Mouse (Mus musculus): ENCODE measurements around the gene Thap12. TPM values are rescaled to one million over a fixed set of nuclear protein-coding genes. Genes with fewer than 3 reads are reported as not detected.

The Thap12 gene
- polyA plus RNA-seq, 1 experiment from 2014 or later, result 87.3 TPM

DNA sequence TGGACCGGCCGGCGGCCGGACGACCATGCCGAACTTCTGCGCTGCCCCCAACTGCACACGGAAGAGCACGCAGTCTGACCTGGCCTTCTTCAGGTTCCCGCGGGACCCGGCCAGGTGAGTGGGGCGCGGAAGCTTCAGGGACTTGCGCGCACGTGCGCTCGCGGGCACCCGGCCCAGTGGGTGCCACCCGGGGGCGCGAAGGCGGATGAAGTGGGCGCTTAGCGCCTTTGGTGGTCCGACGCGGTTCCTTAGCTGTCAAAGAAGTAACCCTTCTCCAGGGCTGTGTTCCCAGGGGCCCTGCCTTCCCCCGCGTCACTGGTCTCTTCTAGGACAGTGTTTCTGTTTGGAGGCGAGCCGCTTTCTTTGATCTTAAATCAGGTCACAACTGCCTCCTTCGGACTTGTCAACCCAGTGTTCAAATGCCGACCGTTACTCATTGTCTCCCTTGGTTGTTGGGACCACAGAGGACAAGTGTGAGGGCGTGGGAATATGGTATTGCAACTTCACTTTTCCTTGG is 520 bp downstream of the Thap12 start:
- peak; percentile 19; the same call in 1 of the 2 replicates for ATAC-seq (replicated peaks; ENCODE audit: insufficient number of reproducible peaks, low FRiP score, low TSS enrichment, low read depth)
- peak; percentile 41 for DNase-seq (ENCODE audit: low spot score)
- H3K4me1 ChIP-seq (ENCODE audit: control insufficient read depth, insufficient read depth, low read length), result no peaks in the 10 kb centered on the region
- H3K4me2 ChIP-seq (ENCODE audit: low read depth, low read length), result peak overlapping the region; percentile 45
- no peaks in the 10 kb centered on the region for H3K36me3 ChIP-seq (replicated peaks; ENCODE audit: control insufficient read depth, insufficient read depth, low read depth, low read length)
- under 1% methylated on average over 38 of the region's 38 CpGs for WGBS
- H3K27me3 ChIP-seq (ENCODE audit: control insufficient read depth, insufficient read depth, low read length), result no peaks in the 10 kb centered on the region
- H3K4me3 ChIP-seq (ENCODE audit: low read depth, low read length), result peak overlapping the region; percentile 96
- H3K9me3 ChIP-seq (replicated peaks; ENCODE audit: control insufficient read depth, low read length), result no peaks in the 10 kb centered on the region
- peak overlapping the region; percentile 60 for H3K27ac ChIP-seq (replicated peaks; ENCODE audit: low read depth, low read length)
- H3K9ac ChIP-seq (replicated peaks; ENCODE audit: low read length), result peak overlapping the region; percentile 90

DNA sequence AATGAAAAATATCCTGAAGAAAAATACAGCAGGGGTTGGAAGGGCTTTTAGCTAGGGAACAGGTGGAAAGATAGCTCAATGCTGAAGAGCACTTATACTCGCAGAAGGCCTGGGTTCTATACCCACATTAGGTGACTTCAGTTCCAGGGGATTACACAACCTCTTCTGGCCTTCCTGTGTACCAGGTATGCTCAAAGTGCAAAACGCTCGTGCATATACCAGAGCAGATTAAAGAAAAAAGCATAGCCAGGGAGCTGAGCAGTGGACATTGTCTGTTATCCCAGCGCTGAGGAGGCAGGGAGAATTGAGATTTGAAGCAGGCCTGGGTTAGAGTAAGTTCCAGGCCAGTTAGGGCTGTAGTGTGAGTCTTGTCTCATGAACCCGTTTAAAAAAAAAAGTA is 1.4 kb downstream of the Thap12 start:
- Histone ChIP-seq H3K4me2 (ENCODE audit: low read depth, low read length) (peak overlapping the region; percentile 45), H3K36me3 (replicated peaks; ENCODE audit: control insufficient read depth, insufficient read depth, low read depth, low read length) (no peaks in the 10 kb centered on the region), H3K9me3 (replicated peaks; ENCODE audit: control insufficient read depth, low read length) (no peaks in the 10 kb centered on the region), H3K27me3 (ENCODE audit: control insufficient read depth, insufficient read depth, low read length) (no peaks in the 10 kb centered on the region), H3K4me3 (ENCODE audit: low read depth, low read length) (peak overlapping the region; percentile 96), H3K4me1 (ENCODE audit: control insufficient read depth, insufficient read depth, low read length) (no peaks in the 10 kb centered on the region), H3K27ac (replicated peaks; ENCODE audit: low read depth, low read length) (no peak overlapping the region), H3K9ac (replicated peaks; ENCODE audit: low read length) (0 out of 2 replicates have a peak overlapping the region, but pooled peaks have one; percentile 15)
- 70% methylated on average over 5 of the region's 5 CpGs for WGBS
- ATAC-seq (replicated peaks; ENCODE audit: insufficient number of reproducible peaks, low FRiP score, low TSS enrichment, low read depth), result no peak
- DNase-seq (ENCODE audit: low spot score), result no peak

DNA sequence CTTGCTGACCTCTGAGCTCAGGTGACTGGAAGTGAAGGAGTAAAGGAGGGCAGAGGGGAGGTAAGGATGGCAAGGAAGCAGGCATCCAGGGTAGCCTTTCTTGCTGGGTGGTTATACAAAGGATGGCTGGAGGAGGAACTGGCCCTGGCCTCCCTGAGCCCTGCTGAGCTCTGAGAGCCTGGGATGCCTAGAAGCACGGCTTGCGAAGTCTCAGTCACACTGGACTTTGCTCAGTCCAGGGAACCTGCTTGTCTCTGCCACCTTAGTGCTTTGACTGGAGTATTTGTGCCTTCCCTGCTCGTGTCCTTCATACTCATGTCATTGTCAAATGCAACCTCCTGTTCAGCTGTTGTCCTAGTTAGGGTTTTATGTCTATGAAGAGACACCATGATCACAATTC is 10.8 kb downstream of the Thap12 start:
- Histone ChIP-seq H3K4me2 (ENCODE audit: low read depth, low read length) (no peak overlapping the region), H3K9me3 (replicated peaks; ENCODE audit: control insufficient read depth, low read length) (no peaks in the 10 kb centered on the region), H3K9ac (replicated peaks; ENCODE audit: low read length) (no peak overlapping the region), H3K36me3 (replicated peaks; ENCODE audit: control insufficient read depth, insufficient read depth, low read depth, low read length) (peaks cover 14% of the 10 kb centered on the region), H3K4me1 (ENCODE audit: control insufficient read depth, insufficient read depth, low read length) (no peaks in the 10 kb centered on the region), H3K27me3 (ENCODE audit: control insufficient read depth, insufficient read depth, low read length) (no peaks in the 10 kb centered on the region), H3K4me3 (ENCODE audit: low read depth, low read length) (no peak overlapping the region), H3K27ac (replicated peaks; ENCODE audit: low read depth, low read length) (no peak overlapping the region)
- 89% methylated on average over 3 of the region's 3 CpGs for WGBS
- ATAC-seq (replicated peaks; ENCODE audit: insufficient number of reproducible peaks, low FRiP score, low TSS enrichment, low read depth), result no peak
- DNase-seq (ENCODE audit: low spot score), result no peak

DNA sequence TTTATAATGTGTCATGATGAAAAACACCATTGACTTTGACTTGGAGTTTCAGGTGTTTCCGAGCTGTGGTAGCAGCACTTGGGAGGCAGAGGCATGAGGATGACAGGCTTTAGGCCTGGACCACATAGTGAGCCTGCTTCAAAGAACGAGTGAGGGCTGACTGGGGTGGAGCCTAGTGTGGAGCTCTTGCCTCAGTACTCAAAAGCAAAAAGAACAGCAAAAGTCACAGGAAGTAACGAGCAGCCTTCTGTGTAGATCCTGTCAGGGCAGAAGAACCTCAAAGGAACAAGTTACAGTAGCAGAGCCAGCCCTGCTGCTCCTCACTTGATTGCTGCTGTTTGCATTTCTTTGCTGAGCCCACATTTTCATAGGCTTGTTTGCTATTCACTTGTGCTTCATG is 14.5 kb downstream of the Thap12 start:
- ATAC-seq (replicated peaks; ENCODE audit: insufficient number of reproducible peaks, low FRiP score, low TSS enrichment, low read depth), result no peak
- H3K27me3 ChIP-seq (ENCODE audit: control insufficient read depth, insufficient read depth, low read length), result no peaks in the 10 kb centered on the region
- no peak overlapping the region for H3K9ac ChIP-seq (replicated peaks; ENCODE audit: low read length)
- no peak overlapping the region for H3K27ac ChIP-seq (replicated peaks; ENCODE audit: low read depth, low read length)
- no peaks in the 10 kb centered on the region for H3K4me1 ChIP-seq (ENCODE audit: control insufficient read depth, insufficient read depth, low read length)
- 79% methylated on average over 3 of the region's 3 CpGs for WGBS
- no peak overlapping the region for H3K4me2 ChIP-seq (ENCODE audit: low read depth, low read length)
- peaks cover 14% of the 10 kb centered on the region for H3K36me3 ChIP-seq (replicated peaks; ENCODE audit: control insufficient read depth, insufficient read depth, low read depth, low read length)
- H3K4me3 ChIP-seq (ENCODE audit: low read depth, low read length), result no peak overlapping the region
- DNase-seq (ENCODE audit: low spot score), result no peak
- no peaks in the 10 kb centered on the region for H3K9me3 ChIP-seq (replicated peaks; ENCODE audit: control insufficient read depth, low read length)

DNA sequence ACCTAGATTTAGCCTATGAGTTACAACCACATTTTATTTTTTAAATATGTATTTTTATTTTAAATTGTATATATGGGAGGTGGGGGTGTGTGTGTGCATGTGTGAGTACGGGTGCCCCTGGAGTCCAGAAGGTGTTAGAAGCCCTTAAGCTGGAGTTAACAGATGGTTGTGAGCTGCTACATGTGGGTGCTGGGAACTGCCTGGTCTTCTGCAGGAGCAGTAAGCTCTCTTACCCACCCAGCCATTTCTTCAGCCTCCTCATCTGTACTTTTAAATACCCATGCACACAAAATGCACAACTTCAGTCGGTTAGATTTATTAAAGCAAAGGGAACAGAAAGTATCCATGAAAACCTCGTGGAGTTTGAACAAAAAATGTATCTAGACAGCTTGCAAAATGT is 16.9 kb downstream of the Thap12 start:
- Histone ChIP-seq H3K4me3 (ENCODE audit: low read depth, low read length) (no peak overlapping the region), H3K4me2 (ENCODE audit: low read depth, low read length) (no peak overlapping the region), H3K4me1 (ENCODE audit: control insufficient read depth, insufficient read depth, low read length) (no peaks in the 10 kb centered on the region), H3K9ac (replicated peaks; ENCODE audit: low read length) (no peak overlapping the region), H3K9me3 (replicated peaks; ENCODE audit: control insufficient read depth, low read length) (no peaks in the 10 kb centered on the region), H3K27me3 (ENCODE audit: control insufficient read depth, insufficient read depth, low read length) (no peaks in the 10 kb centered on the region), H3K36me3 (replicated peaks; ENCODE audit: control insufficient read depth, insufficient read depth, low read depth, low read length) (peaks cover 12% of the 10 kb centered on the region), H3K27ac (replicated peaks; ENCODE audit: low read depth, low read length) (no peak overlapping the region)
- DNase-seq (ENCODE audit: low spot score) (no peak), ATAC-seq (replicated peaks; ENCODE audit: insufficient number of reproducible peaks, low FRiP score, low TSS enrichment, low read depth) (no peak)
- WGBS, result 84% methylated on average over 3 of the region's 3 CpGs

DNA sequence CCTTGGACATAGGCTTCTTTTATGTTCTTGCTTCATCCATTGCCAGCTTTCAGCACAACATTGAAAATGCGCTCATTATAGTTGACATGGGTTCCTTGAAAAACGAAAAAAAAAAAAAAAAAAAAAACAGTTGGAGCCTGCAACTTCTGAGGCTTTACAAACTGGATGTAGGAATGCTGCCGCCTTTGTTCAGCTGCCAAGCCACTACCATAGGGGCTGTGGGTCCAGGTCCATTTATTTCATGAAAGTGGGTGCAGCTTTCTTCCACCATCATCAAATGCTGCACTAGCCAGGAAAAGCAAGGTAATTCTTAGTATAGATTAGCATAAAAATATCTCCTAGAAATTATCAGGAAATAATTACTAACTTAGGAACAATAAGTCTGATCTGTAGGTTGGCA is 17.8 kb downstream of the Thap12 start:
- ATAC-seq (replicated peaks; ENCODE audit: insufficient number of reproducible peaks, low FRiP score, low TSS enrichment, low read depth), result no peak
- no peaks in the 10 kb centered on the region for H3K9me3 ChIP-seq (replicated peaks; ENCODE audit: control insufficient read depth, low read length)
- H3K4me3 ChIP-seq (ENCODE audit: low read depth, low read length), result no peak overlapping the region
- H3K27ac ChIP-seq (replicated peaks; ENCODE audit: low read depth, low read length), result no peak overlapping the region
- no peaks in the 10 kb centered on the region for H3K4me1 ChIP-seq (ENCODE audit: control insufficient read depth, insufficient read depth, low read length)
- peaks cover 4% of the 10 kb centered on the region; the same call in 1 of the 2 replicates for H3K36me3 ChIP-seq (replicated peaks; ENCODE audit: control insufficient read depth, insufficient read depth, low read depth, low read length)
- H3K9ac ChIP-seq (replicated peaks; ENCODE audit: low read length), result no peak overlapping the region
- 55% methylated on average over 3 of the region's 3 CpGs for WGBS
- no peaks in the 10 kb centered on the region for H3K27me3 ChIP-seq (ENCODE audit: control insufficient read depth, insufficient read depth, low read length)
- H3K4me2 ChIP-seq (ENCODE audit: low read depth, low read length), result no peak overlapping the region
- no peak for DNase-seq (ENCODE audit: low spot score)

DNA sequence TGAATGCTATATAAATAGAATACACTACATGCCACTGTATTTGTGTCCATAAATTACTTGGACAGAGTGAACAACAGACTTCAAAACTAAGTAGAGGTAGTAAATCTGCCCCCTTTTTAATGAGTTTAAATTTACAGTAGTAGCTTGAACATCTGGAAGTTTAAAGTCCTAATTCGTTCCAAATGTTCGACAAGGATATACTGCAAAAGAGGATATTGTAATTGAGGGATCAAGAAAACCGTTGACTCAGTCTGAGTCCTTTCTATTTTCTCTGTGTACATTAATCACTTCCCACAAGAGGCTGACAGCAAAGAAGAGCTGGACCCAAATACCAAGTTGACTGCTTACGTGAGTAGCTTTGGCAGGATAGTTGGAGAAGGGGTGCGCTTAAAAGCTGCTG is 18.3 kb downstream of the Thap12 start:
- Histone ChIP-seq H3K4me1 (ENCODE audit: control insufficient read depth, insufficient read depth, low read length) (no peaks in the 10 kb centered on the region), H3K9ac (replicated peaks; ENCODE audit: low read length) (no peak overlapping the region), H3K27ac (replicated peaks; ENCODE audit: low read depth, low read length) (no peak overlapping the region), H3K36me3 (replicated peaks; ENCODE audit: control insufficient read depth, insufficient read depth, low read depth, low read length) (peaks cover 1% of the 10 kb centered on the region; the same call in 1 of the 2 replicates), H3K4me2 (ENCODE audit: low read depth, low read length) (no peak overlapping the region), H3K9me3 (replicated peaks; ENCODE audit: control insufficient read depth, low read length) (no peaks in the 10 kb centered on the region), H3K27me3 (ENCODE audit: control insufficient read depth, insufficient read depth, low read length) (no peaks in the 10 kb centered on the region), H3K4me3 (ENCODE audit: low read depth, low read length) (no peak overlapping the region)
- DNase-seq (ENCODE audit: low spot score) (peak; percentile 73), ATAC-seq (replicated peaks; ENCODE audit: insufficient number of reproducible peaks, low FRiP score, low TSS enrichment, low read depth) (no peak)
- 55% methylated on average over 5 of the region's 5 CpGs for WGBS

DNA sequence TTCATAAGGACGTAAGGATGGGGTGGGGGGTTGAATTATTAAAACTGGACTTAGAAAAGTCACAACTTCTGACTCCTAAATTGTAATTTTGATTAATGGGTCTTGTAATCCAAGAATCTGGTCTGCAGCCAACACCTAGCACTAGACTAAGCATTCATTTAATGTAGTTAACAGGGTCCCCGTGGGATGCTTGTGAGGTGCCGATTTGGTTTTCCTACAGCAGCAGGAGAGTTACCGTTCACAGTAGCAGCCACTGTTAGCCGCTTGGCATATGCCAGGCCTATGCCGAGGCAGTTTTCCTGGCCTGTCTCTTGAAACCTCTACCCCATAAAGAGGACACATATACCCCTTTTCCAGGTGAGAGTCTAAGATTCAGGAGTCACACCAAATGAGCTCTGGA is 18.7 kb downstream of the Thap12 start:
- H3K4me1 ChIP-seq (ENCODE audit: control insufficient read depth, insufficient read depth, low read length), result no peaks in the 10 kb centered on the region
- H3K4me3 ChIP-seq (ENCODE audit: low read depth, low read length), result no peak overlapping the region
- H3K36me3 ChIP-seq (replicated peaks; ENCODE audit: control insufficient read depth, insufficient read depth, low read depth, low read length), result no peaks in the 10 kb centered on the region; the same call in 1 of the 2 replicates
- H3K27me3 ChIP-seq (ENCODE audit: control insufficient read depth, insufficient read depth, low read length), result no peaks in the 10 kb centered on the region
- DNase-seq (ENCODE audit: low spot score) (no peak), ATAC-seq (replicated peaks; ENCODE audit: insufficient number of reproducible peaks, low FRiP score, low TSS enrichment, low read depth) (no peak)
- H3K4me2 ChIP-seq (ENCODE audit: low read depth, low read length), result no peak overlapping the region
- 74% methylated on average over 6 of the region's 6 CpGs for WGBS
- H3K9me3 ChIP-seq (replicated peaks; ENCODE audit: control insufficient read depth, low read length), result no peaks in the 10 kb centered on the region
- H3K27ac ChIP-seq (replicated peaks; ENCODE audit: low read depth, low read length), result no peak overlapping the region
- H3K9ac ChIP-seq (replicated peaks; ENCODE audit: low read length), result no peak overlapping the region

All from embryonic facial prominence, embryonic 11.5 days (tissue).